Mouse (Mus musculus) cerebral cortex, adult 2 months (tissue): ENCODE results near the gene Racgap1.

Source experiments
- WGBS: fragments of 180-500 bp; shearing (Covaris S2); methylation state at CpG from one replicate; pipeline ENCODE4 v1.1.7; 2018; 5-methylcytosine and 5-hydroxymethylcytosine counted together

The Racgap1 gene

DNA sequence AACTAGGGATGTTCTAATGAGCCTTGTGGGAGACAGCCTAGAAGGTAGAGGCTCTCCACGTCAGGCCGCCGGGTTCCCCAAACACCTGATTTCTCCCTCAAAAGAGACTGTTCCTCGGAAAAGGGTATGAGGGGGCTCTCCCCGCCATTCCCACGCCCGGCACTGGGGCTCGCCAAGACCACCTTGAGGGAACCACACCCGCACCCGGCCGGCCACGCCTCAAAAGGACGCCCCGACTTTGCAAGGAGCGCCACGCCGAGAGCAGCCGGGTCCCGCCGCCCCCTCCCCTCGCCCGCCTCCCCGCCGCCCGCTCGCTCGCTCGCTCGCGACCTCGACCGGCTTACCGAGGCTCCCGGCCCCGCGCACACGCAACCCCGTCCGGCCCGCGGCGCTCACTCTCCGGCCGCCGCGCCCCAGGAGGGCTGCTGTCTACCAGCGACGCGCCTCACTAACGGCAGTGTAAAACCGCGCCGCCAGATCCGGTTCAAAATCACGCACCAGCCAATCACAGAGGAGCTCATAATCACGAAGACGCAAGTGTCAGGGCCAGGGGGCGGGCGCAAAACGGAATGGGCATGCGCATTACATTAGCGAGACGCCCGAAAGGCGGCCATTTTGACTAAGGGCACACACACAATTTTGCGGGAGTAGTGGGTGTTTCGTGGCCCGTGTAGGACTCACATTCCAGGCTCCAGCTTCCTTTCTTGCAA, at the start of gene Racgap1:
Gene Racgap1, minus strand, starts transcription at position 494 of the 710 bp plus-strand sequence.
- under 1% methylated on average over 64 of the region's 68 CpGs for WGBS

DNA sequence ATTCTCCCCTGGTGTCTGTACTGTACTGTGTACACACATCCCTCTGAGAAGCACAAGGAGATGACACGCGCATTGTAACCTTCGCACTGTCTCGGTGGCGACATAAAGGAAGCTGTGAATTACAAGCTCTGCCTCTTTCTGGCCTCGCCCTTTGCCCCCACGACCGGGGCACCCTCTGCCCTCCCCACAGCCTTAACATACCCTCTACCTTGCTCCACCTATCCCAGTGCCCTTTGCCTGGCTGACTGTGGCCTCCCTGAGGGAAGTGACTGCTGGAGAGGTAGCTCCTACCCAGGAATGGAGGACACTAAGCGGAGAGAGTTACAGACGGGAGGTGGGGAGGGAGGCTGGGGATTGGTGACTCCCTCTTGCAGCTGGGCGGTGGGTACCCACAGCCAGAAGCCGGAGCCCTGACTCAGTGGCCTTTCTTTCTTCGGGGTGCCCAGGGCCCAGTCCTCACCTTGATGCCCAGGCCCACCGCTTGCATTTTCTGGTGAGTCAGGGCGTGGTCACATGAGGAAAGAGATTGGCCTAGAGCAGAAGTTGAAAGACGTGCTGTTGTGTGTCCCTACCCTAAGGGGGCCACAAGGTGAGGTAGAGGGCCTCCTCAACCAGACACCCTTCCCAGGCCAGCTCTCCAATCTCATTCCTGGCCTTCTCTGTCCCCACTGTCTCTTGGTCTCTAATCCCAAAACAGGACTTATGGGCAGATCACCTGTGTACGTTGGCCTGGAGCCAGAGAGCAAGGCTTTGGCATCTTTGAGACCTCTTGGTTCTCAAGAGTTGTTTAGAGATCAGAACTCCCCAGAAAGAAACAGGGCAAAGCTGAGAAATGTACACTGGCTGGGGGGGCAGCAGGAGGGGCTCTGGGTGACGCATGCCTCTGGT, 49.0 kb upstream of the Racgap1 start:
- 84% methylated on average over 18 of the region's 18 CpGs for WGBS

DNA sequence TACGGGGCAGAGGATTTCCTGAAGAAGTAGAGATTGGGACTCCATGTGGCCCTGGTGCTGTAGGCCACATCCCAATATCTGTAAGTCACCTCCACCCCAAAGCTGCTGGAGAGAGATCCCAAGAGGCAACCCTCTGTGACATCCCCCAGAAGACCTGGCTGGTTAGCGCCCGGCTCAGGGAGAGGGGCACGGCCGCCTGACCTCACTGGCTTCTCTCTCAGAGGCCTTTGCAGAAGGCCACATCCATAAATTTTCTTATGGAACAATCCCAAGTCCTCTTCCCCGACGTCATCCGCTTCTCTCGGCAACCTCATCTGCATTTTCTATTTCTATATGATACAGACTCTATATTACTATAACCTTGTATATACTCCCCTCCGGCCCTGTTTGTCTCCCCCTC, 48.3 kb upstream of the Racgap1 start:
- WGBS = 73% methylated on average over 10 of the region's 10 CpGs

DNA sequence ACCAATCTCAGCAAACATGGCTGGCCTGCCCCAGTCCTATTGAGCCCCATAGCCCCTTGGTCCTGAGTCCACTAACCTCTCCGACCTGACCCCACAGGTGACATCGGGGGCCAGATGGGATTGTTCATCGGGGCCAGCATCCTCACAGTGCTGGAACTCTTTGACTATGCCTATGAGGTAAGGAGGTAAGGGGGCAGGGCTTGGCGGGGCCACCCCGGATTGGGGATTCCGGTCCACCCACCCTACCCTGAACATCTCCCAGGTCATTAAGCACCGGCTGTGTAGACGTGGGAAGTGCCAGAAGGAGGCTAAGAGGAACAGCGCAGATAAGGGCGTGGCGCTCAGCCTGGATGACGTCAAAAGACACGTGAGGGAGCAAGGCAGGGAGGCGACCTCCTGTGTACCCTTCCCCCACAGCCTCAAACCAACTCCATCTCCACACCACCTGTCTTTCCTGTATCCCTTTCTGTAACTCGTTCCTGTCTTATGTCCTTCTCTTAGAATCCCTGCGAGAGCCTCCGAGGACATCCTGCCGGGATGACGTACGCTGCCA, 47.2 kb upstream of the Racgap1 start:
- 38% methylated on average over 20 of the region's 20 CpGs for WGBS

DNA sequence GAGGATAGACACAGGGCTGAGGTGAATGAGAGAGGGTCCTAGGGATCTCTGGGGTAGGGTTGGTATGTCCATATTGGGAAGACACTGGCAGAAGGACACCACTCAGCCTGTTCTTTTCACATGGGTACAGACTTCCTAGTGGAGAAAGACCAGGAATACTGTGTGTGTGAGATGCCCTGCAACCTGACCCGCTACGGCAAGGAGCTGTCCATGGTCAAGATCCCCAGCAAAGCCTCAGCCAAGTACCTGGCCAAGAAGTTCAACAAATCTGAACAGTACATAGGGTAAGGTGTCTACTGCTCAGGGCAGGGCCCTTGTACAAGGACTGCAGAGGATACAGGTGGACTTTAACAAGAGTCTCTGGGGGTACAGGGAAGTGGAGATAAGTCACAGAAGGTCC, 45.9 kb upstream of the Racgap1 start:
- 72% methylated on average over 2 of the region's 2 CpGs for WGBS

DNA sequence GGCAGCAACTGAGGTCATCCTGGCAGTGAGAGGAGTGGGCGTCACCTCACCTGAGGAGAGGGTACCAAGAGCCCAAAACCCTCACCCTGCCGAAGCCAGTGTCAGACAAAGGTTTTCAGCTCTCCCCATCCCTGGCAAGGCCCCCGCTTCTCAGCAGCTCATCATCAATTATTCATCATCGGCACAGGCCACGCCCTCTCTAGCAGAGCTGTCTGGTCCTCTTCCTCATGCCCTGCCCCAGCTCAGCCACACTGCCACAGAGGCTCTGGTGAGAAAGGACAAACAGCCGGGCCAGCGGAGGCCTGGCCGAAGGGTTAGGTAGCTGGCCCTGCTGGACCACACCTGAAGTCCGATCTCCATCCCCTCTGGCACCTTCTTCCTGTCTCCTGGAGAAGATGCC, 40.5 kb upstream of the Racgap1 start:
- WGBS = 57% methylated on average over 9 of the region's 9 CpGs

DNA sequence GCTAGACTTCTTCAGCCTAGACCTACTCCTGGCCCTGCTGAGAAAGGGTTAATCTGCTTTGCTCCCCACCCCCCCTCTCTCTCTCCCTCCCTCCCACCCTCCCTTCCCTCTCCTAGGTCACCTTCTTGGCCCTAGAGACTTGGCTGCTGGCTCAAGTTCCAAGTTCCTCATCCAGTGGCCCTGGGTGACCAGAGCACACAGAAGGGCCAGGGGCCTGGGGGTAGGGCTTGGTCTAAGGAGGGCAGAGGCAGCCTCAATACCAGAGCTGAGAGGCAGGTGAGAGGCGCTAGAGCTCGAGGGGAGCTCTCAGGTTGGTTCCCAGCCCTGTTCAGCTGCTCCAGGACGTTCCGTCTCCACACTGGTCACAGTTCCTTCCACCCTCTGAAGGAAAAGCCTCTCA, 39.5 kb upstream of the Racgap1 start:
- WGBS = 58% methylated on average over 4 of the region's 4 CpGs

DNA sequence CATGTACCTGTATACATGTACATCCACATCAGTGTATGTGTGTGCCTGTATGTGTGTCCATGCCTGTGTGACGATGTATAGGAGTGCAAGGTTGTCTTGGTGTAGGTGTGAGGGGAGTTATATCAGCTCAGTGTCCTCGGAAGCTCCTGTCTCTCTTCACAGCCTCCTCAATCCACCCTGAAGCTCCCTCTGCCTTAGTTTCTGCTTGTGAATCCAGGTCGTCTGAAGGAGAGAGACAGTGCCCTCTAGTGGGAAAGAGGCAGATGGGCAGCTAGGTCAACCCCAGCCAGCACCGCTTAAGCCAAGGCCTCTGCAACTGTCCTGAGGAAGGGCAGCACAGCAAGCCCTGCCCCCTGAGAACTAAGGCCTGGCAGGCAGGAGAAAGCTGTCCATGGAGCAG, 37.3 kb upstream of the Racgap1 start:
- 3% methylated on average over 4 of the region's 4 CpGs for WGBS

DNA sequence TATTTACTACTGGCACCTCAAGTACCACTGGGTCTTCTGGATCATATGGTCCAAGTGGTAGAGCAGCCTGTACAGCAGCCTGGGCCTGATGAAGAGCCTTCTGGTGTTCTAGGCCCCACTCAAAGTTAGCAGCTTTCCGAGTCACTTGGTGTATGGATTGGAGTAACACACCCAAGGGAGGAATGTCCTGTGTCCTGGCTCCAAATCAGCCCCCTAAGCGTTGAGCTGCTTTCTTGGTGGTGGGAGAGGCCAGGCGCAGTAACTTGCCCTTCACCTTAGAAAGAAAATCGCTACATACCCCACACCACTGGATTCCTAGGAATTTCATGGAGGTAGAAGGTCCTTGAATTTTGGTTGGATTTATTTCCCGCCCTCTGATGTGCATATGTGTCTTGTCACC, 32.7 kb upstream of the Racgap1 start:
- 96% methylated on average over 5 of the region's 5 CpGs for WGBS

DNA sequence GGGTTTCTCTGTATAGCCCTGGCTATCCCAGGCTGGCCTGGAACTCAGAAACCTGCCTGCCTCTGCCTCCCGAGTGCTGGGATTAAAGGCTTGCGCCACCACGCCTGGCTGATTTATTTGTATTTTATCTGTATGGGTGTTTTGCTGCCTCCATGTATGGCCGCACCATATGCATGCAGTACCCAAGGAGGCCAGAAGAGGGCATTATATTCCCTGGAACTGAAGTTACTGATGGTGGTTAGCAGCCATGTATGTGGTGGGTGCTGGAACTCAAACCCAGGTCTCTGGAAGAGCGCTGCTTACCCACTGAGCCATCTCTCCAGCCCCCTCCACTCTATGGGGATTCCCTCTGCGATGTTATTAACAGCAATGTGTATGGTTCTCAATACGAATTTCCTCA, 31.4 kb upstream of the Racgap1 start:
- 94% methylated on average over 7 of the region's 7 CpGs for WGBS

DNA sequence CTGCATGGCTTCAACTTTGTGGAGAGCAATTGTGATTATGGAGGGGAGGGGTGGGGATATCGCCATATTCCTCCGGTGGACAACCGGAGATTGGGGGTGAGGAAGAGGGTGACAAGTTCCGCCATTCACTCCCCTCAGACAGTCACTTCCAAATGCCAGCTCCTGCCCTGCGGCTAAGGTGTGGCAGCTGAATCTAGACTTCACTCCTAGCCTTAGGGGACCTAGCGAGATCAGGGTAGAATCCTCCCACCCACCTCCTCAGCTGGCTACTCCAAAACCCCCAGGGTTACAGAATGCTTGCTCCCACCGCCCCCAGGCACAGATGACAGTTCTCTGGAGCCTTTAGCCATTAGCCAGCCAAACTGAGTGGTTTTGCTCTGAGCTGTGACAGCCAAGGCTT, 27.6 kb upstream of the Racgap1 start:
- 87% methylated on average over 7 of the region's 7 CpGs for WGBS

DNA sequence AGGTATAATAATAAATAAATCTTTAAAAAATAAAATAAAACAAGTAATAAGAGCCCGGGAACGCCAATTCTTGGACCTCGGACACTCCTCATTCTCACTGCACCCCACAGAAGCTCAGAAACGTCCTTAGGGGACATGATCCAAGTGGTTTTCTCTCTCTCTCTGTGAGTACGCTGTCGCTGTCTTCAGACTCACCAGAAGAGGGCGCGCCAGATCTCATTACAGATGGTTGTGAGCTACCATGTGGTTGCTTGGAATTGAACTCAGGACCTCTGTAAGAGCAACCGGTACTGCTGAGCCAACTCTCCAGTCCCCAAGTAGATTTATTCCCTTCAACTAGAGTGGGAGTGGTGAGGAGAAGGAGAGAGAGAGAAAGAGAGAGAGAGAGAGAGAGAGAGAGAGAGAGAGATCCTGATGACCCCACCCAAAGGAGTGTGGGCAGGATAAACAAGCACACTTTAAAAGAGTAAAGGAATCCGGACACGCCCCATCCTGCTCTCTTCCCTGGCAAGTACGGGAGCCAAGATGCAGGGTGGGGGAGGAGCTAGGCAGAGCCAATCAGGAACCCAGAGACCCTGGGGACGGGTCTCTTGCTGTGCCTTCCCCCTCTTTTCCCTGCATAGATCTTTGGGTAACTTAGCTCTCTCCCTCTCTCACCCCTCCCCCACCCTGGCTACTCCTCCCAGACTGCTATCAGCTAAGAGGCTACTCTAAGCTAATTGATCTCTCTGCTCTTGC, 26.8 kb upstream of the Racgap1 start:
- WGBS = 31% methylated on average over 13 of the region's 13 CpGs

DNA sequence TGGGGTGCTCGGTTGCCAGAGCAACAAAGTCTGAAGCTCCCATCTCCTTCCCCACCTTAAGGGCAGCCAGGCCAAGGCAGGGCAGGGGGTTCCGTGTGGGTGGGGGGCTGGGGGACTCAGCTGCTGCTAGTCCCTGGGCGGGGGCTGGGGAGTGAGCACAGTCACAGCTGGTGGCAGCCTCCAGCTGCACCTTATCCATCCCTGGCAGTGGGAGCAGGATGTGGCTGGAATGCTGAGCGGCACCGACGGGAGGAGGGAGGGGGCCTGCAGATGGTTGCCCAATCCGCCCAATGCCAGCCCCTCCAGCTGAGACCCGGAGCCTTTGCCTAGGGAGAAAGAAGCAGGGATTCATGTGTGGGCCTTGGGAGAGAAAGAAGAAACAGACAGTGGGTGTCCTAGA, 25.6 kb upstream of the Racgap1 start:
- 39% methylated on average over 8 of the region's 8 CpGs for WGBS

DNA sequence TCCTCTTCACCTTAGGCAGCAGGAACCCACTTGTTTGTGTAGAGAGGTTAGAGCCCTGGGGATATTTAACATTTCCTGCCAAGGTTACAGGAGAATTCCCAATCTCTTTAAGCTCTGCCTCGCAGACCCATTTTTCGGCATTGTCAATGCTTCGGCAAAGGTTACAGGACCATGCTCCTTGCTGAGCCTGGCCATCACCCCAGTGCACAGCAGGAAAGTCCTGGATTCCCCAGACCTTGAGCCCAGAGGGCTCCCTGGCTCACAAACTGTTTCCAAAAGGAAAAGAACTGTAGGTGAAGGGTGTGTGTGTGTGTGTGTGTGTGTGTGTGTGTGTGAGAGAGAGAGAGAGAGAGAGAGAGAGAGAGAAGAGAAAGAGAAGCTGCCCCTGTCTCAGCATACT, 23.4 kb upstream of the Racgap1 start:
- WGBS = 65% methylated on average over 3 of the region's 3 CpGs

DNA sequence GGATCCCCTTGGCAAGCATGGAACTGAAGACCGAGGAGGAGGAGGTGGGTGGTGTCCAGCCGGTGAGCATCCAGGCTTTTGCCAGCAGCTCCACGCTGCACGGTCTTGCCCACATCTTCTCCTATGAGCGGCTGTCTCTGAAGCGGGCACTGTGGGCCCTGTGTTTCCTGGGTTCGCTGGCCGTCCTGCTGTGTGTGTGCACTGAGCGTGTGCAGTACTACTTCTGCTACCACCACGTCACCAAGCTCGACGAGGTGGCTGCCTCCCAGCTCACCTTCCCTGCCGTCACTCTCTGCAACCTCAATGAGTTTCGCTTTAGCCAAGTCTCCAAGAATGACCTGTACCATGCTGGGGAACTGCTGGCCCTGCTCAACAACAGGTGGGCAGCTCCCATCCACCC, 20.3 kb upstream of the Racgap1 start:
- WGBS = 53% methylated on average over 14 of the region's 14 CpGs

DNA sequence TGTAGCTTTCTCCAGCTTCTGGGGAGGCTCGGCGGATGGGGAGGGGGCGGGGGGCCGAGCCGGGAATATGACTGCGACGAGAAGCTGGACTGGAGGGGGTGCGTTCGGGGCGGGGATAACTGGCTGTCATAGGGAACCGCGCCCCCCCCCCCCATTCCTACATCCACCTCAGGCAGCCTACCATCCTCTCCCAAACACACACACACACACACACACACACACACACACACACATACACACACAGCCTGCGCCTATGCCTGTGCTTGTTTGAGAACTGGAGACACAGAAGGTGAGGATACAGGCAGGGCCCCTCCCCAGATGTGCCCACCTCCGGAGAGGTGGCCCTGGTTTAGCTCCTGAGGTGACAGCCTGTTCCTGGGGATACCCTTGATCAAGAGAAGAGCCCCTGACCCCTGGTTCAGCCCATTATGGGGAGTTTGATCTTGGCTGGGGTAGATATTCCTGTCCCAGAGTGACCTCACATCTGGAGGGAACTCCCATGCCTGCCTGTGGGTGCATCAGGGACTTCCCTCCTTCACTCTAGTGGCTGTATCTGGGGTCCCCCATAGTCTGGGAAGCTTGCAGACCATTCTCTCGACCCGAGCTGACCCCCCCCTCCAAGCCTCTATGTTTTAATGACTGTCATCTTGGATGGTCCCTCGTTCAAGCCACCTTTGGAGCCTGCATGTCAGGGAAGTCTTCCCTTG, 19.7 kb upstream of the Racgap1 start:
- 22% methylated on average over 5 of the region's 17 CpGs for WGBS

DNA sequence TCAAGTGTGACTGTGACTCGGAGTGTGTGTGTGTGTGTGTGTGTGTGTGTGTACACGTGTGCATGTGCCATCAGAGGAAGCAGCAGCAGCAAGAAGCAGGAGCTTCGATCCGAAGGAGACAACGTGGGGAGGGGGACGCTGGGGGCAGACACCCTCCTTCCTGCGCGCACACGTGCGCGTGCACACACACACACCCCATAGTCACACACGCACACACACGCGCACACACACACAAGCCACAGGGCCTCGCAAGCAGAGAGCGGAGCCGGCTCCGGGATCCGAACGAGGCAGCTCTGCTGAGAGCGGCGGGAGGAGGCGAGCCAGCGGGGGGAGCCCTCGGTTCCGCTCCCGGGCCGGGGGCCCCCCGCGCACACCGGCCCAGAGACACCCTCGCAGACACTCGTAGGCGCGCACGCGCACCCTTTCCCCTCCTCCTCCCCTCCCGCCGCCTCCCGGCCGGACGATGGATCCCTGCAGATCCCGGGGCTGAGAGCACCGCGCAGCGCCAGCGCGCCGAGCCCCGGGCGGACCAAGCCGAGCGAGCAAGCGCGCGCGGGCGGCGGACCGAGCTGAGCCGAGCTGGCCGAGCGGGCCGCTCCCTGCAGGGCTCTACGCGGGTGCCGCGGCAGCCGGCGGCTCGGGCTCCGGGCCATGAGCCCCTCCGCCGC, 18.8 kb upstream of the Racgap1 start, which contains the start of gene Asic1:
Gene Asic1, plus strand, starts transcription at position 215 of the 668 bp plus-strand sequence.
- under 1% methylated on average over 66 of the region's 74 CpGs for WGBS

DNA sequence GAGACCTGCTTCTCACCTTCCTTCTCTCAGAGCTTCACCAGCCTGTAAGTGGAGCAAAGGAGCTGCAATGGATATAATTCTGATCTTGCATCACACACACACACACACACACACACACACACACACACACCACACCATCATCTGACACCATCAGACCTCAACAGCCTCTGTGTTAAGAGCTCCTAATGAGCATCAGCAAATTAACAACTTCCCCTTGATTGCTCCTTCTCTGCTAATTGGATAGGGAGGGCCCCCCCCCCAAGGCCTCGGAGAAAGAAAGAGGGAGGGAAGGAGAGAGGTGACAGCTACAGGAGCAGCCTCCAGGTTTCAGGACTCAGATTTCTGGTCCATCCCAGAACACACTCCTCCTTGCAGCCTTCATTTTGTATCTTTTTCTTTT, 17.9 kb upstream of the Racgap1 start:
- 0% methylated on average over 1 of the region's 1 CpGs for WGBS

DNA sequence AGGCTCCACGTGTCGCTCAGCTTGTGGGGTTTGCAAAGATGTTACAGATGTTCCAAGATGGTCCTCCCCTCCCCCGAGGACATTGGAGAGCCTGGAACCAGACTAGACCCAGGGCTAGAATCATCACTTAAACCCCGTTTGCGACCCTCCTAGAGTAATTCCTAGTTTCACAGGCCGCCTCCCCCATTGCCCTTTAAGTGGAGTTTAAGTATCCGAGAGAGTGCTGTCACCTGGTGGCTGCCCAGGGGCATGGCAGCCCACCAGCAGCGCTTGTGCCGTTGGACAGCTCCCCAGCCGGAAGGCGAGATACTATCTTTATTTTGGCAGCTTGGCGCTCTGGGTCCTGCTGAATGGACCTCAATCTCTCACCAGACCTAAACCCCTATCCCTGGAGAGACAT, 17.4 kb upstream of the Racgap1 start:
- 2% methylated on average over 12 of the region's 12 CpGs for WGBS

DNA sequence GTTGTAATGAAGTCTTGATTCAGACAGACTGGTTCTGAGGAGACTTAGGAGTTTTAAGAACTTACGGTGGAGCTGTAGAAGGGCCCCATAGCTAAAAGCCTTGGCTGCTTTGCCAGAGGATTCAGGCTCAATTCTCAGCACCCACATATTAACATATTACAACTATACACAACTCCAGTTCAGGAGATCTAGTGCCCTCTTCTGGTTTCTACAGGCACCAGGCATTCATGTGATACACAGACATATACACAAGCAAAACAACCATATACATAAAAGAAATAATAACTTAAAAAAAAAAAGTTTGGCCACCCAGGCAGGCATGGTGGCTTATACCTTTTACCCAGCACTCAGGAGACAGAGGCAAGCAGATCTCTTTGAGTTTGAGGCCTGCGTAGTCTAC, 16.1 kb upstream of the Racgap1 start:
- WGBS = 100% methylated on average over 2 of the region's 2 CpGs
